Mouse (Mus musculus): ENCODE measurements around the gene Sufu. TPM values are rescaled to one million over a fixed set of nuclear protein-coding genes. Genes with fewer than 3 reads are reported as not detected.

The Sufu gene
- polyA plus RNA-seq, 1 experiment = 12.4 TPM

GRCm38 (mm10) chr19:46510401-46510800, 113.7 kb downstream of the Sufu start:
- DNase-seq (ENCODE audit: extremely low spot score in 1 of 2, low spot score in 1 of 2) = no peak

- no peak for DNase-seq (ENCODE audit: extremely low spot score in 1 of 2, low spot score in 1 of 2)
Measured at GRCm38 (mm10) chr19:46510824-46511223, 114.1 kb downstream of the Sufu start.

- DNase-seq (ENCODE audit: extremely low spot score in 1 of 2, low spot score in 1 of 2) = no peak
Measured at GRCm38 (mm10) chr19:46511263-46511662, 114.6 kb downstream of the Sufu start.

- DNase-seq (ENCODE audit: extremely low spot score in 1 of 2, low spot score in 1 of 2) = no peak
Measured at GRCm38 (mm10) chr19:46514387-46514786, 117.7 kb downstream of the Sufu start.

GRCm38 (mm10) chr19:46515287-46515821, 118.7 kb downstream of the Sufu start:
- DNase-seq (ENCODE audit: extremely low spot score in 1 of 2, low spot score in 1 of 2) = no peak

GRCm38 (mm10) chr19:46516667-46517528, 120.2 kb downstream of the Sufu start:
- DNase-seq (ENCODE audit: extremely low spot score in 1 of 2, low spot score in 1 of 2) = no peak

GRCm38 (mm10) chr19:46517529-46518351, 121.0 kb downstream of the Sufu start:
- no peak for DNase-seq (ENCODE audit: extremely low spot score in 1 of 2, low spot score in 1 of 2)

GRCm38 (mm10) chr19:46518352-46518787, 121.7 kb downstream of the Sufu start:
- no peak for DNase-seq (ENCODE audit: extremely low spot score in 1 of 2, low spot score in 1 of 2)

- no peak for DNase-seq (ENCODE audit: extremely low spot score in 1 of 2, low spot score in 1 of 2)
Measured at GRCm38 (mm10) chr19:46518828-46519621, 122.3 kb downstream of the Sufu start.

GRCm38 (mm10) chr19:46521698-46522097, 125.0 kb downstream of the Sufu start:
- no peak for DNase-seq (ENCODE audit: extremely low spot score in 1 of 2, low spot score in 1 of 2)

- DNase-seq (ENCODE audit: extremely low spot score in 1 of 2, low spot score in 1 of 2) = no peak
Measured at GRCm38 (mm10) chr19:46522433-46523044, 125.8 kb downstream of the Sufu start.

- no peak for DNase-seq (ENCODE audit: extremely low spot score in 1 of 2, low spot score in 1 of 2)
Measured at GRCm38 (mm10) chr19:46523131-46523479, 126.4 kb downstream of the Sufu start.

GRCm38 (mm10) chr19:46523480-46524151, 126.9 kb downstream of the Sufu start:
- peak; percentile 67 to 80 for DNase-seq (ENCODE audit: extremely low spot score in 1 of 2, low spot score in 1 of 2)

- no peak for DNase-seq (ENCODE audit: extremely low spot score in 1 of 2, low spot score in 1 of 2)
Measured at GRCm38 (mm10) chr19:46524152-46524544, 127.5 kb downstream of the Sufu start.

- DNase-seq (ENCODE audit: extremely low spot score in 1 of 2, low spot score in 1 of 2) = no peak
Measured at GRCm38 (mm10) chr19:46524601-46525321, 128.1 kb downstream of the Sufu start.

- no peak for DNase-seq (ENCODE audit: extremely low spot score in 1 of 2, low spot score in 1 of 2)
Measured at GRCm38 (mm10) chr19:46525691-46526631, 129.3 kb downstream of the Sufu start.

GRCm38 (mm10) chr19:46527632-46528528, 131.2 kb downstream of the Sufu start:
- no peak for DNase-seq (ENCODE audit: extremely low spot score in 1 of 2, low spot score in 1 of 2)
